Mouse (Mus musculus): Measurements from ENCODE around the gene Grm7.

Gene Grm7

DNA sequence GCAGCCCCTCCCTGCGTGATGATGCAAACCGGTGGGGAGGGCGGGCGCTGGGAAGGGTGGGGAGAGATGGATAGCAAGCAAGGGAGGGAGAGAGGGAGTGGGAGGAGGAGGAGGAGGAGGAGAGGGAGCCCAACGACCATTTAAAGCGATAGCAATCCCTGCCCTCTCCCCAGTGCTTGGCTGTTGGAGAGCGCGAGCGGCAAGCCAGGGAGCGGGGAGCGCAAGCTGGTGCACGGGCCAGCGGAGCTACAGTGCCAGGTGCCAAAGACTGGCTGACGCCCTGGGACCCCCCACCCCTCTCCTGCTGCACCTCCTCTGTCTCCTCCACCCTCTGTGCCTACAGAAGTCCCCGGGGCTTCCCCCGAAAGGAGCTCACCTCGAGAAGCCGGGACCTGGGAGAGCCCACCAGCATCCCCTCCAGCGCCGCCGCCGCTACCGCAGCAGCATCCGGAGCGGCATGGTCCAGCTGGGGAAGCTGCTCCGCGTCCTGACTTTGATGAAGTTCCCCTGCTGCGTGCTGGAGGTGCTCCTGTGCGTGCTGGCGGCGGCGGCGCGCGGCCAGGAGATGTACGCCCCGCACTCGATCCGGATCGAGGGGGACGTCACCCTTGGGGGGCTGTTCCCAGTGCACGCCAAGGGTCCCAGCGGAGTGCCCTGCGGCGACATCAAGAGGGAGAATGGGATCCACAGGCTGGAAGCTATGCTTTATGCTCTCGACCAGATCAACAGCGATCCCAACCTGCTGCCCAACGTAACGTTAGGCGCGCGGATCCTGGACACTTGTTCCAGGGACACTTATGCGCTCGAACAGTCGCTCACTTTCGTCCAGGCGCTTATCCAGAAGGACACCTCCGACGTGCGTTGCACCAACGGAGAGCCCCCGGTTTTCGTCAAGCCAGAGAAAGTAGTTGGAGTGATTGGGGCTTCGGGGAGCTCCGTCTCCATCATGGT is at the start of gene Grm7:
Gene Grm7 (plus strand): TSS at position 171 of the 951 bp plus-strand sequence.
- no peak for DNase-seq

DNA sequence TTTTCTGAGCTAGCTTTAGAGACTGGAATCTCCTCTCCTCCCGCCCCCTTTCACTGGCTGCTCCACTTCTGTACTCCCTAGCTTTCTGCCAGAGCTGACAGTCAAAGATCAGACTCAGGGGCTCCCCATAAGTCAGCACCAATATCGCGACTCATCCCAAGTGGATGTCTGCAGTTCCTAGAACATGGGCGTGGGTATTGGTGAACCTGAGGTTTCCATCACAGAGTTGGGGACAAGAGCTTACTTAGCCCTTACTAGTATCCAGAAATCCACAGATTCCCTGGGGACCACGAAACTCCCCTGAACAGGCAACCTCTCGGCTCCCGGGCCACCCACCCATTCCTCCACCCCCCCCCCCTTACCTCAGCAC is 355 bp upstream of the Grm7 start:
- DNase-seq = no peak

DNA sequence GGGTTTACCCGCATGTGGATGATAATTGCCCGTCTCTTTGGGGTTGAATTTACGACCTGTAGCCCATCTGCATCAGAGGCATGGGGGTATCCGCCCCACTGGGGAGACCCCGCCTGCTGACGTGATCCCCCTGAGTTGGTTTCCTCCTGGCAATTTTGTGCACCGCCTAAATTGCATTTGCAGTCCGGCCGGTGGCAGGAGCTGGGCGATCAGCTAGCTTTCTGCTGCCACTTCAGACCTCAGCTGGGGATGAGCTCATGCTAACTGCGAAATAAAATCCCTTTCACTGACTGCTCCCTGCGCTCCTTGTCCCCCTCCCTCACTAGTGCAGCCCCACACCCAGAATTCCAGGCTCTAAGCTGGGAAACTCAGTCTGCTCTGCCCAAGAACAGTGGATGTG is 1.5 kb downstream of the Grm7 start:
- no peak for DNase-seq

DNA sequence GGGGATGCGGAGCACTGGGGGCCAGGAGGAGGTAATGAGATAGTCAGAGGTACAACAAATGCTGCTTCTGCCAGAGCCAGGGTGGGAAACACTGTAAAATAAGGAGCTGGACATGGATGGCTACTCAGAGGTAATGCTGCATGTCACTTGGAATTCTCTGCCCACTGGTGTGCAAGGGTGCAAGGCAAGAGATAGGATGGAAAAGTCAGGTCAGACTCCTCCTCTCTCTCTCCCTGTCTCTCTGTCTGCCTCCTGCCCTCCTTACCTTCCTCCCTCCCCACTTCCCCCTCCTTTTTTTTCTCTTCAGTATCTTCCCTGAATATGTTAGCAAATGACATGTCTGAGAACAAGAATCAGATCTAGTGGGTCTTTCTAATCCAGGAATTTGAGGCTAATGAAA is 3.8 kb downstream of the Grm7 start:
- DNase-seq = no peak

DNA sequence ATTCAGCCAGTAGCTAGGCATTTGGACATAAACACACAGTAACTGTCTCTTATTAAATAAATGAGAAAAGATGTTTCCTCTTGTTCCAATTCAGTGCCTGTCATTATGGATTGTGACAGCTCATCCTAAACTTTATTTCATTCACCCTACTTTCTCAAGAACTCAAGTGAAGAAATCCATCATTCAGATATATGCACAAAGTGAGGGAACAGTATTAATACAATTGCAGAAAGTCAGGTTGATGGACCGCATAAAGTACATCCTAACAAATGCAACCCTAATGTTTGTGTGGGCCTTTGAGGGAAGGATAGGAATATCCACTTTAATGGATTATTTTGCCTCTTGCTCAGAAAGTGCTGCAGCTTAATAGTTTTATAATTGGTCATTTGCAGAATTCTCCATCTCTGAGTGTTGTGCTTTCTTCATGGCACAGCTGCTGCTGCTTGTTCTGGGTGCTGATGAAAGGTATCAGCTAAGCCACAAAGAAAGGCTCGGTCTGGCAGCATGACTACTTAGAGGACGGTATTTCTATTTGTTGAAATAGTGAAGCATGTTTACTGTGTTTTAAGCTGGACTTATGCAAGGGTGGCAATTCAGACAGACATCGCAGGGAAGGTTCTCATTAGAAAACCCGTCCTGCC is 8.1 kb downstream of the Grm7 start:
- no peak for DNase-seq

DNA sequence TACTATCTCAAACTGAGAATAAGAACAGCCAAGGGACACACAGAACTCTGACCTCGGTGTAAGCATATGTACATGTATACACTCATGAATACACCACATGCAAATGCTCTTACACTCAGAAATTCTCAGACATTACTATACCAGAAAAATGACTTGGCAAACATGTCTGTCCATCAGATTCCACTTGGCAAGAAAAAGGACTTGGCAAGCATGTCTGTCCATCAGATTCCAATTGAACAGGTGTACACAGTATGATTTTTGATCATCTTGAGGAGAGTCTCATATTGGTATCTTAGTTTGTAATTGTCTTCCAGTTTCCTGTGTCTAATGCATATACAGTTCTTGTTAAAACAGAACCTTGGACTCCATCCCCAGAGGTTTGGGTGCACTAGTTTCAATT is 19.1 kb downstream of the Grm7 start:
- no peak for DNase-seq

DNA sequence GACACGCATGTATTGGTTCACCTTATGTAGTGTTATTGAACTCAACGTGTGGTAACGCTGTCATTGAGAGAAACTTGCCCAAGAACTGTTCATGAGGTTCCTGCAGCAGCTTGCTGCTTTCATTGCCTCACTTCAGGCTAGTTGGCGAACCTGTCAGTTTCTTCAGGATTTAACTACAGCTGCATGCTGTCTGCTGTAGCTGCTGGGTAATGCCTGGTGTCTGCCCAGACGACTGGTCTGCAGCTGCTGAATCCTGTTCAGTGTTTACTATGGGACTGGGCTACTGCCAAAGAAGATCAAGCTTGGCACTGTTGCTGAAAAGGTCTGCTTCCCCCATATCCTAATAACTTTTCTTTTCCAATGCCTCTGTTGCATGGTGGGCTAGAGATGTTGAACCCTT is 23.1 kb downstream of the Grm7 start:
- no peak for DNase-seq

DNA sequence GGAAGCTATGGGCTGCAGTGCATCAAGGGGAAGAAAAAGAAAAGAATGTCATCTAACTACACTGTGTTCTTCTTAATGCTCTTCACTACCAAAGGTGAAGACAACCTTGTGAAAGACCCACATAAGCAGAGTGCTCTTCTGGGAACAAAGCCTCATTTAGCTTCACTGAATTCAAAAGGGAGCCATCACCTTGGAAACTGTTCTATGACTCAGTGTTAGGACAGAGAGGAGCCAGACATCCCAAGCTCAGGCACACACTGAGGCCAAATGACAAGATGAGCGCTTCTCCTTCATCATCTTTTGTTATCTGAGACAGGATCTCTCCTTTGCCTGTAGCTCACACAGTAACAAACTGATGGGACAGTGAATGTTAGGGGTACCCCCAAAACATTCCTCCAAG is 45.6 kb downstream of the Grm7 start:
- DNase-seq = no peak

DNA sequence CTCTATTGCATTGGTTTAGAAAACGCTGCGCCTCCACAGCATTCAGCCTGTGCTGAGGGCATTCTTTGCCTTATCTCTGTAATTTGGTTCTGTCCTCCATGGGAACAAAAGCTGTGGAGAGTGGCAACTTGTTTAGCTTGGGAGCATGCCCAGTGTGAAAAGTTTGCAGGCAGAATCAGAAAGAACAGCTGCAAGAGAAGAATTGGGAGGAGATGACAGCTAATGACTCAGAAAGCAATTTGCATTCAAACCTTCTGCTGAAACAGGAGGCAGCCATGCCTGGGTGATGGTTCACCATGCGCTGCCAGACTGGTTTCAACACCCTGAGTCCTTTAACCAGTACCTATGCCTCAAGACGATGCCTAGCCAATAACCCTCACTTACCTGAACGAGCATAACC is 64.4 kb downstream of the Grm7 start:
- no peak for DNase-seq

DNA sequence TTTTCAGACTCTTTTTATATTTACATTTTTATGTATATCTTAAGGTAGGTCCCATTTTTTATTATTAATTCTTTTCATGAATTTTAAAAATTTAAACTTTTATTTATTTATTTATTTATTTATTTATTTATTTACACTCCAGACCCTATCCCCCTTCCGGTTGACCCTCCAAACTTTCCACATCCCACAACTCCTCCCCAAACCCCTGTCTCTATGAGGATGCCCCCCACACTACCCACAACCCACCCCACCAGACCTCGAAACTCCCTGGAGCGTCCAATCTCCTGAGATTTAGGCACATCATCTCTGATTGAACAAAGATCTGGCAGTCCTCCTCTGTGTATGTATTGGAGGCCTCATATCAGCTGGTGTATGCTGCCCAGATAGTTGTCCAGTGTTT is 69.6 kb downstream of the Grm7 start:
- DNase-seq = no peak

DNA sequence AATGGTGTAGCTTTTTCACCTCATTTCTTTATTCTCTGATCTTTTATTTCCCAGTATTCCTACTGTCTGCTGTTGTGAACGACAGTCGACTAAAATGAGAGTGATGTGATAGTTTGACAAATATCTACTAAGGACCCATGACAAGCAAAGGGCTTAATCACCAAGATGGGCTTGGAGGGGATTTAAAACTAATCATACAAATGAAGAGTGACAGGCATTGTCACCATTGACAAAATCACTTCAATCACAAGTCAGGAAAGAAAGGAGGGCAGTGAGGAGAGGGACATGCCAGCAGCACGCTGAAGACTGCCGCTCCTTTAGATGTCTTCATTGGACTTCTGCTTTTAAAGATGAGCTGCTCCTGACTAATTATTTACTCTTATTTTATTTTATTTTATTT is 78.0 kb downstream of the Grm7 start:
- DNase-seq = no peak

DNA sequence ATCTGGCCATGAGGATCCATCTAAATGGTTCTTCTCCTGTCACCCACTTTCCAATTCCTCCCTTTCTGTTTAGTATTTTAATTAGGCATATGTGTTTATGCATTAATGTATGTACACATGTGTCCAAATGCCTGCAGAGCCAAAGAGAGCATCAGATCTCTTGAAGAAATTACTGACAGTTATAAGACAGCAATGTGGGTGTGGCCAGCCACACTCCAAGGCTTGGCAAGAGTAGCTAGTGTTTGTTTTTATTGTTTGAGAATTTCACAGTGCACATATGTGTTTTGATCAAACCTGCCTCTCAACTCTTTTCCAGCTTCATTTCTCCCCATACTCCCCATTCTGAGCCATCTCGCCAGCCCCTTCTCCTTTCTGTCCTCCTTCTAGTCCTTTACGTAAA is 88.5 kb downstream of the Grm7 start:
- DNase-seq = no peak

DNA sequence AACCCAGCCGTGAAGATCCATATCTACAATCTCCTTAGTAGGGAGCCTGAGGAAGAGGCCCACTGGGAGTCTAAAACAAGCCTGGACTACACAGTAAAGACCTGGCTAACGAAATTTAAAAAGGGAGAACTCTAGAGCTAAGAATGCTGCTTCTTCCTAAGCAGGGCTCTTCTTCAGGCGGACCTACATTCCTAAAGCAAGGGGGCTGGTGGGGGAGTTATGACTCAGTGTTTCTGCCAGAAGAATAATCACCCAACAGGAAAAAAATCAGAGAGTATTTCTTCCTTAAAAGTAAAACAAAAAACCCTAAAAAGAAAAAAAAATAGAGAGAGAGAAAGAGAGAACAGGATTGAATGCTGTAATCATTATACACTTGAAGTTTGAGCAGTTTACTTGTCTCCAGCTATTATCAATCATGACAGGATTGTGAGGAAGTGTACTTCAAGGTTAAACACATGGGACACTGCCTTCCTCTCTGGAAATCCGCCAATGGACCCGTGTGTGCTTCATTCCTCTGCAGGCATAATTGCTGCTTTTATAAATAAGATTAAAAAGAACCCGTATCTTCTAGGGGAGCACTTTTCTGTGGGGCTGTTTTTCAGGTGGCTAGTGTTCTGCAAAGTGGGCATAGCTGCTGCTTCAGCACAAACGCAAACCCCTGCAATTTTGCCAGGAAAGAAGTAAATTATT is 98.7 kb downstream of the Grm7 start:
- DNase-seq = no peak

DNA sequence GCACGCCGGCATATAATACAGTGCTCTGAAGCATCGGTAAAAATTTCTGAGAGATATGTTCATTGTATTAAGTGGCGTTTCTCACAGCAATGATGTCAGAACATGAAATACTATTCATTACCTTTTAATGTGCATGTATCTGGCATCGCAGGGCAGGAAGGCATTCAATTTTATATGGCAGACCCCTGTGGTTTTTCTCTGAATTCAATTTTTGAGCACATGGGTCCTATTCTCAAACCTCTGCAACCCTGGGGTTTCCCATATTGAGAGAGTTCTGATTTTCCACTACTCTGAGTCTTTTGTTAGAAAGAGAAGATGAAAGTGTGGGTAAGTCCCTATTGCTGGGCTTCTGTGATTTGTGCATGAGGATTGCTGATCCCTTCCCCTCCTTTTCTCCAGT is 110.5 kb downstream of the Grm7 start:
- DNase-seq = no peak

DNA sequence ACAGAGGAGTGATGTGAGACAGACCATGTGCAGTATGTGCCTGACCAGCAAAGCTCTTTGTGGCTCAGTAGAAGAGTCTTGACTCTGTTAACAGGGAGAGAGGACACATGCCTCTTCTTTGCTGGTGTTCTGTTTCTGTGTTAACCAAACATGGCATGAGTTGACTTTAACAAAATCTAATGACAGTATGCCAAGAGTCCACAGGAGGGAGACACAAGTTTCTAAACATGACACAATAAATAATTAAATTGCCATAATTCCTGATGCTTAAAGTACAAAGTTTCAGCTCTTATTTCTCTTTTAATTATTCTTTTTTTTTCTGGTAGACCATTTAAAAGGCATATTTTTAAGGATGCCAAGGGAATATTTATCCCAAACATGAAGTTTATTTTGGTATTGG is 124.2 kb downstream of the Grm7 start:
- DNase-seq = no peak

DNA sequence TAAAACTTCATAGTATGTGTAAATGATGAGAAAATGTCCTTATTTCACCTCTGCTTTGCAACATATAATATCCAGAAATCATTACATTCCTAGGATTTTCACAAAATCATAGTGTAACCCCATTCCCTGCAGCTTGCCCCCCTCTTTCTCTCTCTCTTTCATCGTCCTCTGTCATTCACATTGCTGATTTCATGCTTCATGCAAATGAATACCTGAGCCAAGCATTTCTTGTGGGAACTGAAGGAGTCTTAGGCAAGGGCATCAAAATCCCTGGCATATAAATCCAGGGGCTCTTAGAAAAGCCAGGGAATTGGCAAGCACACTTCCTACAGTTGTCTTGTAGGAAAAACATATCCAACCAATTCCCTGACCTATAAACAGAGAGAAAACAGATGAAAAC is 127.3 kb downstream of the Grm7 start:
- no peak for DNase-seq

DNA sequence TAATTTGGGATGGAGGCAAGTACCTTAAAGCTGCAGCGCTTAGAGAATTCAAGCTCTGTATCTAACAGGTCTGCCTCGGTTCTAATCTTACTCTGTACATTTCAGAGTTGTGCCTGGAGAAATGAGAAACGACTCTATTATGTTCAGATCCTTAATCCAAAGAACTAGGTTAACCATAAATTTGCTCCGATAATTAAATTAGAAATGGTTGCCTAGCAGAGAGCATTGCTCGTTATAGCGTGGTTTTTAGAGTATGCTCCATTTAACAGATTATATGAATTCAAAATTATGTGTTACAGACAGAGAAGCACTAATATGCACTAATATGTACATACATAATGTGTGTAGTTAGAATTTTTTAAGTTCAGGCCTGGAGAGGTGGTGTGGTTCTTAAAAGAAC is 130.7 kb downstream of the Grm7 start:
- no peak for DNase-seq

DNA sequence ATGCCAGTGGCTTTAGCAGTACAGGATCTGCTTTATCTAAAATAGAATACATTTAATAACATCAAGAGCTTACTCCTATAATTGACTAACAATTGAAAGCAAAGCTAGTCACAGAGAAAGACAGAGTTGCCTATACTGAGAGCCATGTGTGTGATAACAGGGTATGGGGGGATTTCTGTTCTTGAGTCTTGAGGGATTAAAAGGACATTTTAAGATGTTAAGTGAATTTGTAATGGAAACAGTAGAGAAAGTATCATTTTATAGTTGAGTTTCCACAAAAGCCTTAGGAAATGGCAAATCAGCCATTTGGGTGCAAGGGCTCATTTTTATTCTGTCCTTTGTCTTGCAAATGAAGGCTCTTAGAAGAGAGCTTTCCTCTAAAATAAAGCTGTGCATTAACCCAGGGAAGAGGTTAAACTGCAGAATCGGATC is 140.1 kb downstream of the Grm7 start:
- DNase-seq = no peak

DNA sequence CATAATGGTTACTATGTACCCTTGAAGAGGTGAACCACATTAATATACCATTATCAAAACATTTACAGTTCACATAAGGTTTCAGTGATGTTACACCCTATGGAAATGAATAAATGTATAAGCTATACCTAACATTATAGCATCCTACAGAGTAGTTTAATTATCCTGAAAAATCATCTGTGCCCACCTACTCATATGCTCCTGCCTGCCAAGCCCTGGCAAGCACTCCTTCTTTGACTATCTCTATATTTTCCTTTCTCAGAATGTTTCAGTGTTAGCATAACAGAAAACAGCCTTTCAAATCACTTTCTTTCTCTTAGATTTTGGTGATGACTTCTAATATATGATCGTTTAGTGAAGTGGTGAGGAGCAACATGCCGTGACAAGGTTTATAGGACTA is 147.3 kb downstream of the Grm7 start:
- DNase-seq = no peak

DNA sequence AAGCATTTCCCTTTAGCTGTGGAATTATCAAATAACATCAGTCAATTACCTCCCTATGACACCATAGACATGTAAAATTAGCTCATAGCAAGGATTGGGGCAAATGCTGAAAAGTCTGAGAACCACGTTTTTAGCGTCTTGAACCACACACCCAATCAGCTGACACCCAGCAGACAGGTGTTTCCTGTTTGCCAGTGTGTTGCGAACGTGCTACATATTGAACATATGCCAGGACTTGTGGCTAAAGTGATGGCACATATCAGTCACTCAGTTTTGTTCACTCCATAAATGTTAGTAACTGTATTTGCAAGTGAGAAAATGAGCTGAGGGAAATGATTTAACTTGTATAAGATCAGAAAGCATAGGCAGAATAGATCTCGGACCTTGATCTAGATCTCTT is 162.1 kb downstream of the Grm7 start:
- DNase-seq = no peak

DNA sequence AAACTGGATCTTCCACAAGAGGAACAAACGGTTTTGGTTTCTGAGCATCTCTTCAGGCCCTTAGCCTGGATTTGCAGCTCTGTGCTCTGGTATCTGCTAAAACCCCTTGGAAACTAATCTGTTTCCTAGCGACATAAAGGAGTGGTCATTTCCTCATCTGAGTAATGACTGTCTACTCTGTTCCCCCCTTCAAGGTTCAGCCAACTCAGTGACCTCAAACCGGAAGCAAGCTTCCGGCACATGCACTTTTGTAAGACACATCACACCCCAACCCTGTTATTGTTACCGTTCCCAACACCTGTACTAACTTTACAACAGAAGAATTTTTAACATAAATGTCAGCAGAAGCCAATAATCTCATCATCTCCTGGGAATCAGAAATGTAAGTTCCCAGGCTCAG is 166.8 kb downstream of the Grm7 start:
- DNase-seq = no peak

DNA sequence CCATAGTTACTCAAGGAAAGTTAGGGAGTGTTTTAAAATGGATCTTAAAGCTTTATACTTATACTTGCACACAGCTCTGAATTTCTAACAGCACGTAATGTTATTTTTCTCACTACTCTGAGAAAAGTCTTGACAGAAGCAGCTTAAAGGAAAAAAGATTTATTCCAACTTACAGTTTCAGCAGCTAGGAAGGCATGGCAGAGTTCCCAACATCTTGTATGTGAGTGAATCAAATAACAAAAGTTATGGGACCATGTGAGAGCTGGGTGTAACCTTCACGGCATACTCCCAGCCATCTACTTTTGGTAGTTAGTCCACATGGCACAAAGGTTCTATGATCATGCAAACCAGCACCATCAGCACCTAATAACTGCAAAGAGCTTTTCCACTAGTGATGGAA is 172.9 kb downstream of the Grm7 start:
- DNase-seq = no peak

DNA sequence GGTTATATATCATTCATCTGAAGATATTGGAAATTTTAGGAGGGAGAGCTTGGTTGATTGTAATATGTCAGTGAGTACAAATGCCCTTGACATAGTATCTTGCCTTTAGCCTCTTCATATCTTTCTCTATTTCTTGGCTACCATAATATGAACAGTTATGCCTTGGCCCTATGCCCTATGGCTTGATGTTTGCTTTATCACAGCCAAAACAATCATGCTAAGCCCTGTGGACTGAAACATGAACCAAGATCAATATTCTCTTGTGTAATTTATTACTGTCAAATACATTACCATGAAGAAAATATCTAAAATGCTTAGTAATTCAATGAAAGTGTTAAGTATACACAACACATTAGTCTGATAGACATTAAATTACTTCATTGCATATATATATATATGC is 222.9 kb downstream of the Grm7 start:
- DNase-seq = no peak

DNA sequence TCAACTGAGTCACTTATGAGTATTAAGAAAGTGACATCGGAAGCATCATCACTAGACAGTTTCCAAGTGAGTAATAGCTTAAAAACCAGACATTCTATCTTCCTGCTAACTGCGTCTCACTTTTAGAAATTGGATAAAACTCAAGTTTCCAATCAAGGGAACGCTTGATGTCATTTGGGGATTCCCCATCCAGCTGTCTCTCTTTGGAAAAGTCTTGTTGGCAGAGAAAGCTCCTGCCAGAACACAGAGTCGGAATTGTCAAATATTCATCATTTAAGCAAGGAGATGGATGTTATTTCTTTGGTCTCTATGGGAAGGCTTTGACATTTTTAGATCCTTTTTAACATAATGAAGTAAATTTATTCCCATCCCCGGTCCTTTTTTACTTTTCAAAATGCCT is 336.6 kb downstream of the Grm7 start:
- no peak for DNase-seq
